Mouse (Mus musculus): ENCODE measurements around the gene Acot8.

The Acot8 gene

DNA sequence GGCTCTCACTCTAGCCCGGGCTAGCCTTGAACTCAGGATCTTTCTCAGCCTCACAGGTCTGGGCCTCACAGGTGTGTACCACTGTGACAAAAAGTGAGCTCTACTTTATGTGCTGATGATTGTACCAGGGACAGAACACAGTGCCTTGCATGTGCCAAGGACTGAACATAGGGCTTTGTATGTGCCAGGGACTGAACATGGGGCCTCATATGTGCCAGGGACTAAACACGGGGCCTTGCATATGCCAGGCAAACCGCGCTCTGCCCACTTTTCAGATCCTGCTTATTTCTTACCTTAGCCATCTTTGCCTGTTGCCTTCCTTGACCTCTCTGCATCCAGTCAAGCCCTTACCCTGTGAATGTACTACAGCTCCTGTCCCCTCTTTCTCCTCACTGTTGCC, 42.7 kb downstream of the Acot8 start:
- POLR2A ChIA-PET: interaction anchor here in 3 of 4 experiments (0.8 to 19.8 kb wide), 36 partner anchors 7 to 319 kb away, joined by 3 to 366 read pairs (median 6); partner anchors contain the start of genes Acot8 (in 2 of the 3), Dnttip1 (in 2 of the 3), Snx21 (in 2 of the 3) and Ube2c (in 2 of the 3)

DNA sequence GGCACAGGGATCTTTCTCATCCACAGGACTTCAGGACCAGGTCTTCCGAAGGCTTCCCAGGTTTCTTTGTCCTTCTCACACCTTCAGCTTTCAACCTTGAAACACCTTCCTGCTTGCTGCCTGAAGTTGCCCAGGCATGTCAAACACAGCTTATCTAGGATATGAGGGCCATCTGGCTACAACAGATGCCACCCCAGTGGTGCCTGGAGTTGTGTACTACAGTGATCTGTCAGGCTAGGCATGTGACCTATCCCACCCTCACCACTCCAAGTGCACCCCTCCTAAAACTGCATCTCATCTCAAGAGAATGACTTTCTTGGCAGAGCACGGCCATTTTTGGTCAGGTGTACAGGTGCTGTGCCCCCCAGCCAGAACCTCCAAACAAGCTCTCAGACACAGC, 43.2 kb downstream of the Acot8 start:
- POLR2A ChIA-PET: interaction anchor here in 3 of 4 experiments (0.6 to 19.8 kb wide), 41 partner anchors 7 to 318 kb away, joined by 3 to 366 read pairs (median 6); partner anchors contain the start of genes Ube2c (in 3 of the 3), Acot8 (in 2 of the 3), Dnttip1 (in 2 of the 3) and Snx21 (in 2 of the 3)
- CTCF ChIA-PET: interaction anchor here (0.6 to 5.0 kb wide), 9 partner anchors 12 to 116 kb away, joined by 3 to 17 read pairs (median 5); no protein-coding TSS in a partner anchor

More for the DNA sequence above, 42.7 kb downstream of the Acot8 start:
- CTCF ChIA-PET: interaction anchor here (0.5 to 5.0 kb wide), 9 partner anchors 12 to 732 kb away, joined by 3 to 17 read pairs (median 5); no protein-coding TSS in a partner anchor

DNA sequence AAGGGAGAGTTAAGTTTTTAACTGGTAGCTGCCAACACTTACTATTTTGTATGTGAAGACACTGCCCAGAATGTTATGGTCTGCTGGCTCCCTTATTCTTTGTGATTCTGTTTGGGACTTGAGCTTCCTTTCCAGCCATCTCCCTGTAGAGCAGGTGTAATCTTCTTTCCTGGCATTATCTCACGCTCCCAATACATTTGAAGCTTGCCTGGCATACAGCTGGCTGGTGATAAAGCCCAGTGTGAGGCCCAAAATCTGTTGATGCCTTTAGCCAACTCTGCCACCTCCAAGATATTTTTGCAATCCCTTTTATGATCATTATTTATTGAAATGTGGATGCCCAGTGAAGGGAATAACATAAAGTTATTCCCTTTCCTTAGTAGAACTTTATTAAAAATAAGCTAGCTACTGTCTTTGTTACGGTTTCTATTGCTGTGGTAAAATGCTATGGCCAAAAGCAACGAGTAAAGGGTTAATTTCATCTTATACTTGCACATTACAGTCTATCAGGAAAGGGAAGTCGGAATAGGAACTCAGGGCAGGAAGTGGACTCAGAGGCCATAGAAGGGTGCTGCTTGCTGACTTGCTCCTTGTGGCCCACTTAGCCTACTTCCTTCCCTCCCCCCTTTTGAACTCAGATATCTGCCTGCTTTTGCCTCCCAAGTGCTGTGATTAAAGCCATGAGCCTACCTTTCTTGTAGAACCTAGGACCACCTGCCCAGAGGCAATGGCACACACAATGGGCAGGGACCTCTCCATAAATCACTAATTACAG, 44.4 kb downstream of the Acot8 start:
- CTCF ChIA-PET: interaction anchor here in 1 of 4 experiments (5.0 kb wide), 1 partner anchor 33 kb away, joined by 17 read pairs; no protein-coding TSS in a partner anchor
- POLR2A ChIA-PET: interaction anchor here (0.5 to 19.8 kb wide), 23 partner anchors 8 to 316 kb away, joined by 3 to 366 read pairs (median 7); partner anchors contain the start of genes Snx21 (in 3 of the 4), Ube2c (in 3 of the 4), Acot8 (in 1 of the 4) and Dnttip1 (in 1 of the 4)

DNA sequence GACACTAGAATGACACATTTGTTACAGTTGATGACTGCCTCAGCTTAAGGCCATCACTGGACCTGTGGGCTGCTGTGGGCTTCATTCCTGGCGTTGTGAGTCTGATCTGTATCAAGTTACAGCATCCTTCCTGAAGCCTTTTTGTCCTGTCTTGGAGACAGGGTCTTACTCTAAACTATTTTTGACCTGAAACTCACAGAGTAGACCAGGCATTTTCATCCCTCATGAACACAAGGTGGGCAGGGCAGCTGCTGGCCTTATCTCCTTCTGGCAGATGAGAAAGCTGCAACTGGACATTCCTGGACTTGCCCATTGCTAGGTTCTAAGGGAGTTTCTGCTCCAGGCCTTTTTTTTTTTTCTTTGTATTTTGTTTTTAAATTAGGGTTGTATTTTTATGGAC, 46.0 kb downstream of the Acot8 start:
- CTCF ChIA-PET: no interaction called here
- POLR2A ChIA-PET: interaction anchor here (0.6 to 19.8 kb wide), 12 partner anchors 9 to 144 kb away, joined by 3 to 366 read pairs (median 6); partner anchors contain the start of genes Ube2c (in 2 of the 4), Acot8 (in 1 of the 4), Dnttip1 (in 1 of the 4) and Snx21 (in 1 of the 4)

DNA sequence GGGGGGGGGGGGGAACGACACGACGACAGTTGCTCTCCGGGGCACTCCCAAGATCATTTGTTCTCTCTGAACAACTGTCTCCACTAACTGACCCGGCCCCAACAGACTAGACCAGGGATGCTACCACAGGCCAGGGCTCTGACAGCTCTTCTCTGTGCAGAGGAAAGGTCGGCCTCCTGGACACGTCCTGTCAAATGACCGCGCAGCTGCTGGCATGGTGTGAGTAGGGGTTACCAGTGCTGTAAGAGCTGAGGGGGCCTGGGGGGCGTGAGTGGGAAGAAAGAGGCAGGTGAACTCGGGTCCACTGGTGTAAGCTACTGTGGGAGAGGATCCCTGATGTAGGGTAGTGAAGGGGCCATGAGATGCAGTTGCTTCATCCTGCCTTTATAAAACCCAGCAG, 46.8 kb downstream of the Acot8 start:
- ChIA-PET POLR2A (interaction anchor here (0.6 to 19.8 kb wide), 16 partner anchors 9 to 118 kb away, joined by 3 to 366 read pairs (median 4); partner anchors contain the start of genes Ube2c (in 3 of the 4), Dnttip1 (in 2 of the 4), Wfdc3 (in 2 of the 4) and Acot8 (in 1 of the 4)), CTCF (interaction anchor here in 2 of 4 experiments (0.6 to 0.9 kb wide), 2 partner anchors 36 to 240 kb away, joined by 4 read pairs; no protein-coding TSS in a partner anchor)

DNA sequence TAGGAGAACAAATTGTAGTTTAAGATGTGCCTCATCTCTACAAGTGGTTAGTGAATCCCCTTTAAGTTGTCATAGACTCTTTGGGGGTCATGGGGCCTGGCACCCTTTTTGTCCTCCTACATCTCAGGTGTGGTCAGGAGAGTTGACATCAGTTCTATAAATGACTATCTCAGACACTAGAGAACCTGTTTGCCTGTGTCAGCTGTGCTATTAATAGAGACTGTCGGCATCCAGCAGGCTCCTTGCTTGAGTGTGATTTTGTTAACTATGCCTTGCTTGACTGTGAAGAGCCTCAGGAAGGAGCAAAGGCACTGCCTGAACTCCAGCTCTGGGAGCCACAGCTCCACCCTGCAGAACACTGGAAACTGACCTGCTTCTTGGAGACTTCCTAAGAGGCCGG, 49.9 kb downstream of the Acot8 start:
- POLR2A ChIA-PET: interaction anchor here (0.6 to 11.6 kb wide), 9 partner anchors 8 to 198 kb away, joined by 3 to 114 read pairs (median 5); partner anchors contain the start of genes Ube2c (in 2 of the 4) and Zswim1 (in 1 of the 4)
- CTCF ChIA-PET: interaction anchor here in 2 of 4 experiments (0.6 to 1.6 kb wide), 2 partner anchors 14 to 1261 kb away, joined by 4 read pairs; no protein-coding TSS in a partner anchor

DNA sequence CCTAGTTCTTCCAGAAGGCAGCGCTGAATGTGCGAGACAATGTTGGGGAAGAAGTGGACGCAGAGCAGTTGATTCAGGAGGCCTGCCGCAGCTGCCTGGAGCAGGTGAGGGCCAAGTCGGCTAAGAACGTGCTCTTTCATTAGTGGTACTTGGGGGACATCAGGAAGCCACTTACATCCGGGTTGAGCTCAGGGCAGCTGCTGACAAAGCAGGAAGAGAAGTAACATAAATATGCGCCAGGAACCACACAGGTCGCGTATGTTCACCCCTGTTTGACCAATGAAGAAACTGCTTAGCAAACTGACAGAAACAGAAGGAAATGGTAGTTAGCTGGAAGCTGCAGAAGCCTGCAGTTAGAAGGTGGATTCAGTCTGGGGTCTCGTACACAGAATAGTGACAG, 50.6 kb downstream of the Acot8 start:
- POLR2A ChIA-PET: interaction anchor here in 3 of 4 experiments (0.7 to 11.6 kb wide), 8 partner anchors 8 to 284 kb away, joined by 3 to 114 read pairs (median 4); partner anchors contain the start of gene Ube2c (in 2 of the 3)
- CTCF ChIA-PET: interaction anchor here in 2 of 4 experiments (0.6 to 1.6 kb wide), 3 partner anchors 13 to 1261 kb away, joined by 3 to 4 read pairs (median 4); no protein-coding TSS in a partner anchor

DNA sequence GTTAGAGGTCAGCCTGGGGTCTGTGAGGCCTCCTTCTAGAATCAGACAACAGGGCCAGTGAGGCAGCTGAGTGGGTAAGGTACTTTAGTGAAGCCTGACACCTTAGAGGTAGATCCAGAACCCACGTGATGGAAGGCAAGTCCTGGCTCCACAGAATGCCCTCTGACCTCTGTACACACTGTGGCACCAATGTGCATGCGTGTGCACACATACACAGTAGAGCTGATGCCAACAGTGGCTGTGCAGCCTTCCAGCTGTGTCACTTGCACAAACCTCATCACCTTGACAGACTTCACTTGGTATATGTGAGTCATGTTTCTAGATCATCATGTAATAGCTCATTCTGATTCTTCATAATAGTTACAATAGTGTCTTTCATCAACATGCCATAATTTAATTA, 52.2 kb downstream of the Acot8 start:
- ChIA-PET CTCF (interaction anchor here in 1 of 4 experiments (0.6 kb wide), 2 partner anchors 266 to 664 kb away, joined by 3 read pairs; no protein-coding TSS in a partner anchor), POLR2A (interaction anchor here in 3 of 4 experiments (1.1 to 11.6 kb wide), 6 partner anchors 9 to 42 kb away, joined by 3 to 114 read pairs (median 6); partner anchors contain the start of gene Ube2c (in 3 of the 3))

DNA sequence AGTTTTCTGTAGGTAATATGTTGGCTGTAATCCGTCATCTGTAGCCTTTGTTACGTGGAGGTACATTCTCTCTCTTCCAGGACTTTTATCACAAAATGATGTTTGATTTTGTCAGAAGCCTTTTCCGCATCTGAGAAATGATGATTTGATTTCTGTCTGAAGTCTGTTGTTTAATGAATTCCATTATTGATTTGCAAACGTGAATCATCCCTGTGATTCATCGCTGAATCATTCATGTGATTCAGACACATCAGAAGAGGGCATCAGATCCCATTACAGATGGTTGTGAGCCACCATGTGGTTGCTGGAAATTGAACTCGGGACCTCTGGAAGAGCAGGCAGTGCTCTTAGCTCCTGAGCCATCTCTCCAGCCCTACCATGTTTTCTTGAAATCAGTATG, 55.7 kb downstream of the Acot8 start:
- CTCF ChIA-PET: interaction anchor here in 2 of 4 experiments (0.9 to 2.2 kb wide), 2 partner anchors 45 kb away, joined by 3 to 9 read pairs; no protein-coding TSS in a partner anchor
- POLR2A ChIA-PET: interaction anchor here (0.5 to 3.2 kb wide), 19 partner anchors 9 to 306 kb away, joined by 3 to 30 read pairs (median 4); partner anchors contain the start of genes Gm20458 (in 1 of the 4), Sdc4 (in 1 of the 4), Tnnc2 (in 1 of the 4) and Ube2c (in 1 of the 4)

DNA sequence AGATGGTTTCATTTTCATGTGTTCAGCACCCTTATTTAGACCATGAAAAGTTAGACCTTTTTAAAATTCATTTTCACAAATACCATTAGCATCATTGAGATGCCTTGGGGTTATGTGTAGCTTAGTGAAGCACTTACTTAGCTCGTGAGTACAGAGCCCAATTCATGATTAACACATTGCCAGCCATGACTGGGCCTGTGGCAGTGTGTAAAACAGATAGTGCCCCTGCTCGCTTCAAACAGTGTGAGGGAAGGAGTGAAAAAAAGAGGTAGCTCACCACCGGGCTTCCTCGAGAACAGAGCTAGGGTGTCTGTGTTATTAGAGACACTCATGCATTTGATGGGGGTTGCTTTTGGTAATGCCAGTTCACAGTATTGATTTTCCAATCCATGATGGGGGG, 56.5 kb downstream of the Acot8 start:
- ChIA-PET POLR2A (interaction anchor here (0.6 to 3.2 kb wide), 15 partner anchors 10 to 305 kb away, joined by 3 to 30 read pairs (median 4); partner anchors contain the start of genes Sdc4 (in 1 of the 4), Tnnc2 (in 1 of the 4) and Ube2c (in 1 of the 4)), CTCF (interaction anchor here in 3 of 4 experiments (0.5 to 0.9 kb wide), 3 partner anchors 46 to 123 kb away, joined by 3 to 6 read pairs (median 5); no protein-coding TSS in a partner anchor)

DNA sequence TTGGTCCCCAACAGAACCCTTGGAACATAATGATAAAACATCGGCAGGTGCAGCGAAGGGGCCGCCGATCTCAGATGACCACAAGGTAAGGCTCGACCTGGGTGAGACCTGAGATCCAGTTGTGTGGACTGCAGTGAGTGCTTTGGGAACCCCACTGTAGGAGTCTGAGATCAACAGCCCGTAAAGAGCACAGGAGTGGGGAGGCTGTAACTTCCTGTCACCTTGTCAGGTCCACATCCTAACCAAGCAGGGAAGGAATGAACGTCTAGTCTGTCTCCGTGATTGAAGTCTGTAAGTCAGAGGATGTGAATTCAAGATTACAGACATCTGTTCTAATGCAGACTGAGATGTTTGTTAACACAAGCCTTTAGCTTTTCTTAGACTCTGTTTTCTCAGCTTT, 58.0 kb downstream of the Acot8 start:
- ChIA-PET POLR2A (interaction anchor here (0.8 to 2.5 kb wide), 17 partner anchors 10 to 228 kb away, joined by 3 to 11 read pairs (median 4); partner anchors contain the start of genes Ube2c (in 2 of the 4), Acot8 (in 1 of the 4), Zswim1 (in 1 of the 4) and Zswim3 (in 1 of the 4)), CTCF (no interaction called here)

DNA sequence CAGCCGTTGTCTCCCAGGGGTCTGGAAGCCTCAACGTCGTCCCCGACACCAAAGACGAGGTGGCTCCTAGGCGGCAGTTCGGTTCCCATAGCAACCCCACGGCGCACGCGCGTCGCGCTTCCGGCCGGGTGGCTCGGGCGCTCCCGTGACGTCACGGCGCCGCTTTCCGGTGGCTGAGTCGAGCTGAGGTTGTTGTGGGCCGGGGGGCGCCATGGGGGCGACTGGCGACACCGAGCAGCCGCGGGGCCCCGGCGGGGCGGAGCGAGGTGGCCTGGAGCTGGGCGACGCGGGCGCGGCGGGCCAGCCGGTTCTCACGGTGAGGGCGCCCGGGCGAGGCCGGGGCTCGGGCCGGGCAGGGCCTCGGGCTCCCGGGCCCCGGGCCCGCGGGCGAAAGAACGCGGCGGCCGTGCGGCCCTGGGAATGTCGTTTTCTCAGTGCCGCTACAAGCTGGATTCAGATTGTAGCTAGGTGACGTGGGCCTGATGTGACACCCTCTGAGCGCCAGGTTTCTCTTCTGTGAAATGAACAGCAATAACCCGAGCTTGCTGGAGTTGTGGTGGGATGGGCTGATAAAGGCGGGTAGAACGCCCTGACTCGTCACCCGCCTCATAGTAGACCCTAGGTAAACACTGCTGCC, 58.7 kb downstream of the Acot8 start, which contains the start of the genes Wfdc3 and Dnttip1:
Wfdc3 (minus strand) TSS at position 89 of the 637 bp plus-strand sequence.
Dnttip1 (plus strand) TSS at position 141 of the 637 bp plus-strand sequence.
- CTCF ChIA-PET: interaction anchor here (0.6 to 1.2 kb wide), 6 partner anchors 9 to 120 kb away, joined by 3 to 4 read pairs (median 4); no protein-coding TSS in a partner anchor
- POLR2A ChIA-PET: interaction anchor here (0.5 to 2.5 kb wide), 21 partner anchors 9 to 303 kb away, joined by 3 to 11 read pairs (median 4); partner anchors contain the start of genes Ube2c (in 2 of the 4), Acot8 (in 1 of the 4), Zswim1 (in 1 of the 4) and Zswim3 (in 1 of the 4)

DNA sequence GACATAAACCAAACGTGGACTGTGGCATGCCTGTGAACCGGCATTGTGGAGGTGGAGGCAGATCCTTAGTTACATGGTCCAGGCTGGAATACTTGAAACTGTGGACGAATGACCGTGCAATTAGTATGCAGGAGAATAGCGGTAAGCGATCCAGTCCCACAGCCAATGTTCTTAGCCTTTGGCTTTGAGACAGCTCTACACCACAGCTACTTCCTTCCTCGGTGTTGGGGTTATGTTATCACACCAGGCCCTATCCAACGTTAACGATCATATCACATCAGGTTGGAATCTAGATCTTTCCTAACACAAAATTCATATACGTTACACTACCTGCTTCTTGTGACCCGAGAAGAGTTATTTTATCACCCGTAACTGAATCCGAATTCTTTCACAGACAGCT, 59.7 kb downstream of the Acot8 start:
- ChIA-PET POLR2A (interaction anchor here in 2 of 4 experiments (0.6 to 2.5 kb wide), 8 partner anchors 12 to 341 kb away, joined by 3 to 11 read pairs (median 8); partner anchors contain the start of gene Zswim1 (in 1 of the 2)), CTCF (interaction anchor here in 2 of 4 experiments (1.2 kb wide), 2 partner anchors 8 to 19 kb away, joined by 3 to 4 read pairs; no protein-coding TSS in a partner anchor)
